Mouse (Mus musculus) hindbrain, postnatal 0 days (tissue): Measurements from ENCODE around the gene Rtp4. TPM values are rescaled to one million over a fixed set of nuclear protein-coding genes. Genes with fewer than 3 reads are reported as not detected.

Experiments used
- ATAC-seq: fragments of 200-750 bp; cut with Nextera tagmentation; 2 replicates; pipeline ENCODE4 v1.8.0; 2017; ENCODE audit warnings: mild to moderate bottlenecking, moderate TSS enrichment, moderate library complexity
- DNase-seq: peaks from one replicate; pipeline ENCODE4 v3.0.0-alpha.2; 2015; ENCODE audit warnings: low spot score
- H3K27ac ChIP-seq: fragments of 300-500 bp; sonication (generic); 2 replicates; pipeline ENCODE4 v1.5.1; 2014; ENCODE audit warnings: mild to moderate bottlenecking
- H3K27me3 ChIP-seq: fragments of 300-500 bp; sonication (generic); 2 replicates; pipeline ENCODE4 v1.6.1; 2014; ENCODE audit warnings: low read length, mixed read lengths; ENCODE audit not compliant: insufficient read depth
- H3K36me3 ChIP-seq: fragments of 300-500 bp; sonication (generic); 2 replicates; pipeline ENCODE4 v1.6.1; 2014; ENCODE audit warnings: low read length, mixed read lengths; ENCODE audit not compliant: insufficient read depth
- H3K4me1 ChIP-seq: fragments of 300-500 bp; sonication (generic); 2 replicates; pipeline ENCODE4 v1.6.1; 2014; ENCODE audit warnings: antibody characterized with exemption, low read length, mixed read lengths; ENCODE audit not compliant: insufficient read depth
- H3K4me2 ChIP-seq: fragments of 300-500 bp; sonication (generic); 2 replicates; pipeline ENCODE4 v1.6.1; 2014; ENCODE audit warnings: low read depth, mild to moderate bottlenecking, low read length, moderate library complexity, mixed read lengths
- H3K4me3 ChIP-seq: fragments of 300-500 bp; sonication (generic); 2 replicates; pipeline ENCODE4 v1.5.1; 2014; ENCODE audit warnings: low read length
- H3K9ac ChIP-seq: fragments of 300-500 bp; sonication (generic); replicated peaks from 2 replicates; pipeline ENCODE4 v1.6.1; 2014; ENCODE audit warnings: mild to moderate bottlenecking, low read length, moderate library complexity, mixed read lengths
- H3K9me3 ChIP-seq: fragments of 300-500 bp; sonication (generic); 2 replicates; pipeline ENCODE4 v1.6.1; 2016; ENCODE audit warnings: low read length, mixed read lengths
- CTCF ChIP-seq: IDR thresholded peaks from 2 replicates; pipeline ENCODE4 v1.5.1; 2016; ENCODE audit warnings: antibody characterized with exemption, control low read depth, low read depth
- WGBS: fragments of 180-500 bp; shearing (Covaris S2); extraction: QIAGEN DNeasy Blood & Tissue Kit; methylation state at CpG from one replicate; pipeline ENCODE4 v1.1.7; 2014; 5-methylcytosine and 5-hydroxymethylcytosine counted together
- polyA plus RNA-seq: library from polyadenylated mRNA; unstranded; fragments of >200 nt; fragmentation: Nextera tagmentation; extraction: Ambion mirVana; gene quantifications from 2 replicates; pipeline ENCODE4 v1.2.1, GENCODE M21; 2015
- total RNA-seq: library from RNA; depleted of rRNA; stranded (reverse); fragments of >200 nt; gene quantifications from 2 replicates; pipeline ENCODE4 v1.2.3, GENCODE M21; 2014

The Rtp4 gene
- total and polyA plus RNA-seq, 2 experiments from 2014 or later = 4.7 to 8.6 TPM

DNA sequence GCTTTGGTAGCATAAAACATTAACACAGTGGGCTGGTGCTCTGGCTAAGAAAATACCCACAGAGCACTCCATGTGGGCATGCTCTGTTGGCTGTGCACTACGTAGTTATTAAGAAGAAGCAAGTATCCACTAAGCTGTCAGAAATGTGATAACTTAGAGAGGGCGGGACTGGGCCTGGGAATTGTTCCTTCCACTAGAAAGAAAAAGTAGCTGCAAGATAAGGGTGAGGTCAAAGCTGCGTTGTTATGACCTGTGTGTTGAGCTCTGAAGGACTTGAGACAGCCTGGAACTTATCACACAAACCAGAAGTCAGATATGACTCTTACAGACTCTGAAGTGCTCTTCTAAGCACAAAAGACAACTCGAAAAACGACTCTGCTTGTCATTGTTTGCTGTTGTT is 19.5 kb upstream of the Rtp4 start:
- no peaks in the 10 kb centered on the region for H3K9me3 ChIP-seq
- peaks cover 15% of the 10 kb centered on the region for H3K4me1 ChIP-seq
- H3K4me2 ChIP-seq = no peak overlapping the region
- no peak overlapping the region for H3K4me3 ChIP-seq
- no peaks in the 10 kb centered on the region for H3K27me3 ChIP-seq
- WGBS = 75% methylated on average over 5 of the region's 5 CpGs
- H3K9ac ChIP-seq = no peak overlapping the region
- H3K36me3 ChIP-seq = no peaks in the 10 kb centered on the region
- no peak for DNase-seq
- no peak for ATAC-seq
- TF ChIP-seq CTCF = no peak
- no peak overlapping the region for H3K27ac ChIP-seq

GRCm38 (mm10) chr16:23501288-23501687 is 18.8 kb upstream of the Rtp4 start:
- WGBS = 91% methylated on average over 2 of the region's 2 CpGs
- TF ChIP-seq CTCF = no peak
- Histone ChIP-seq H3K9me3 (no peaks in the 10 kb centered on the region), H3K27ac (no peak overlapping the region), H3K4me3 (no peak overlapping the region), H3K4me2 (no peak overlapping the region), H3K27me3 (no peaks in the 10 kb centered on the region), H3K36me3 (no peaks in the 10 kb centered on the region), H3K4me1 (peaks cover 15% of the 10 kb centered on the region), H3K9ac (no peak overlapping the region)
- ATAC-seq (no peak), DNase-seq (no peak)

- Histone ChIP-seq H3K9ac (no peak overlapping the region), H3K27ac (no peak overlapping the region), H3K4me2 (no peak overlapping the region), H3K4me3 (no peak overlapping the region), H3K4me1 (peaks cover 11% of the 10 kb centered on the region), H3K9me3 (no peaks in the 10 kb centered on the region), H3K36me3 (no peaks in the 10 kb centered on the region), H3K27me3 (no peaks in the 10 kb centered on the region)
- TF ChIP-seq CTCF = no peak
- 87% methylated on average over 3 of the region's 3 CpGs for WGBS
- ATAC-seq = no peak
- DNase-seq = no peak
These were observed 17.6 kb upstream of the Rtp4 start for GRCm38 (mm10) chr16:23502478-23502877.

DNA sequence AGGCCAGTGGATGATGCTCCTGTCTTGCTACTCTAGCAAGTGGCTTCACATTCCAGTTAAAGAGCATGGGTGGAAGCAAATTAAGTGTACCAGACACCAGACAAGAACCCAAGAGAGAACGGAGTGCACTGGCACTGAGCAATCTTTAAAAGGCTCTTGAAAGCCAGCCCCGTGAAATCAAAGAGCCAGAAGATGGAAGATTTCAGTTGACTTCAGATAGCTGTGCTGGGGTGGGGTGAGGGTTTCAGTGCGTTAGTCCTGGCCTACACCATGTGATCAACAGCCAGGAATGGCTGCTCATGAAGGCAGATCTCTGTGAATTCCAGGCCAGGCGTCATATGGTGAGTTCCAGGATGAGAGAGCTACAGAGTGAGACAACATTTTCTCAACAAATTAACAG is 16.7 kb upstream of the Rtp4 start:
- no peak for TF ChIP-seq CTCF
- no peak overlapping the region for H3K4me2 ChIP-seq
- no peak overlapping the region for H3K4me3 ChIP-seq
- ATAC-seq (no peak), DNase-seq (no peak)
- H3K27ac ChIP-seq = no peak overlapping the region
- no peaks in the 10 kb centered on the region for H3K36me3 ChIP-seq
- WGBS = 58% methylated on average over 4 of the region's 4 CpGs
- H3K27me3 ChIP-seq = no peaks in the 10 kb centered on the region
- H3K4me1 ChIP-seq = peaks cover 10% of the 10 kb centered on the region
- no peak overlapping the region for H3K9ac ChIP-seq
- H3K9me3 ChIP-seq = no peaks in the 10 kb centered on the region

- Histone ChIP-seq H3K4me3 (no peak overlapping the region), H3K4me1 (peaks cover 10% of the 10 kb centered on the region), H3K27ac (0 out of 2 replicates have a peak overlapping the region, but pooled peaks have one; percentile 15), H3K9me3 (no peaks in the 10 kb centered on the region), H3K9ac (no peak overlapping the region), H3K27me3 (no peaks in the 10 kb centered on the region), H3K4me2 (no peak overlapping the region), H3K36me3 (no peaks in the 10 kb centered on the region)
- TF ChIP-seq CTCF = no peak
- DNase-seq (no peak), ATAC-seq (peak; percentile 73)
- 18% methylated on average over 3 of the region's 3 CpGs for WGBS
These were observed 15.8 kb upstream of the Rtp4 start for GRCm38 (mm10) chr16:23504320-23504744.

- TF ChIP-seq CTCF = no peak
- H3K4me1 ChIP-seq = peaks cover 10% of the 10 kb centered on the region
- H3K36me3 ChIP-seq = no peaks in the 10 kb centered on the region
- H3K9me3 ChIP-seq = no peaks in the 10 kb centered on the region
- H3K4me3 ChIP-seq = no peak overlapping the region
- ATAC-seq (no peak), DNase-seq (no peak)
- H3K9ac ChIP-seq = no peak overlapping the region
- no peak overlapping the region for H3K4me2 ChIP-seq
- WGBS = 52% methylated on average over 11 of the region's 11 CpGs
- no peaks in the 10 kb centered on the region for H3K27me3 ChIP-seq
- no peak overlapping the region for H3K27ac ChIP-seq
These were observed 14.0 kb upstream of the Rtp4 start for GRCm38 (mm10) chr16:23505904-23506687.
